Mouse (Mus musculus) spleen, postnatal 0 days (tissue): ENCODE measurements around the gene Trim32. TPM values are rescaled to one million over a fixed set of nuclear protein-coding genes. Genes with fewer than 3 reads are reported as not detected.

Source experiments
- polyA plus RNA-seq: library from polyadenylated mRNA; unstranded; fragments of >200 nt; fragmentation: Nextera tagmentation; extraction: Ambion mirVana; gene quantifications from 2 replicates; pipeline ENCODE4 v1.2.1, GENCODE M21; 2015

Gene Trim32
- 5.1 and 6.3 TPM in 2 replicates for polyA plus RNA-seq

DNA sequence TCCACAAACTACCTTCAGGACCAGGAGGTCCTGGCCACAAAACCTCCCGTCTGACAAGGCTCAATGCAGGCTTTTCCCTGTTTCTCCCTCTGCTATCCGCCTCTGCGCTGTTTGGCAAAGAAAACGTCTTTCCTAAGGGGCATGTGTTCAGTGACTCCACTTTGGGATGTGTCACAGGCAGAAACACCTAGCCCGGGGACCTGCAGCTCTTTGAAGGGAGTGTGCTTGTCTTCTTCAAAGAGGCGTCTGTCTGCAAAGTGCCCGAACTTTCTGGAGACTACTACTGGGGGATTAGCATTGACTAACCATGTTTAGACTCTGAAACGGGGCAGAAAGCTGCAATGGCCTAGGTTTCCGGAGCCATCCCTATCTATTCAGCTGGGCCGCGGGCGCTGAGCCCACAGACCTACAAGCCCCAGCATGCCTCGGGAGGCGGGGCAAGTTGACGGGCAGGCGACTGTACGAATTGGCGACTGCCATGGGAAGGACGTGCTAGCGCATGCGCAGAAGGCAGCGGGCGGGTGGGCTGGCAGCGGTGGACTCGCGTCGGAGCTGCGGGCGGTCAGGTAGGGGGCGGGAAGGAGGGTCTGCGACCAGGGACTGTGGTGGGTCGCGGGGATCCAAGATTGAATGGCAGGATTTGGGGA is at the start of gene Trim32:
Gene Trim32 (plus strand): TSS at position 483 of the 647 bp plus-strand sequence.

